Mouse (Mus musculus): ENCODE results near the gene Bhmt. TPM values are rescaled to one million over a fixed set of nuclear protein-coding genes. Genes with fewer than 3 reads are reported as not detected.

Gene Bhmt
- polyA plus RNA-seq (2012): not detected in 2 replicates

GRCm38 (mm10) chr13:93637282-93638245 lies at the start of gene Bhmt:
Gene Bhmt (minus strand): TSS chr13:93637961.

GRCm38 (mm10) chr13:93674131-93674561 lies 36.4 kb upstream of the Bhmt start, which contains the start of the genes Bhmt2 and Dmgdh:
Gene Bhmt2 (minus strand): TSS chr13:93674302.
Gene Dmgdh (plus strand): TSS chr13:93674433.

Other genes starting within 250 kb of the Bhmt start
- 10.4 and 17.2 TPM in 2 replicates for gene Jmy, start 138.2 kb downstream of the Bhmt start, polyA plus RNA-seq (2012)
- not detected in 2 replicates for gene Bhmt2, start 36.3 kb upstream of the Bhmt start, polyA plus RNA-seq (2012)
- not detected in 2 replicates for gene Dmgdh, start 36.5 kb upstream of the Bhmt start, polyA plus RNA-seq (2012)
- 49.4 and 77.5 TPM in 2 replicates for gene Arsb, start 133.7 kb upstream of the Bhmt start, polyA plus RNA-seq (2012)